Mouse (Mus musculus) cortical plate, adult 2 months (tissue): ENCODE results near the gene Ddc.

ENCODE experiments used
- CTCF ChIP-seq: fragments of 200-500 bp; IDR thresholded peaks from 2 replicates; pipeline ENCODE4 v1.5.1; 2011; ENCODE audit warnings: mild to moderate bottlenecking, control low read depth, low read length; ENCODE audit not compliant: insufficient read depth; ENCODE audit errors: extremely low read depth
- POLR2A ChIP-seq: fragments of 200-500 bp; IDR thresholded peaks from 2 replicates; pipeline ENCODE4 v1.6.1; 2011; ENCODE audit warnings: mild to moderate bottlenecking, low read length, control low read depth; ENCODE audit not compliant: insufficient read depth; ENCODE audit errors: extremely low read depth

GRCm38 (mm10) chr11:11856959-11857358, 41.0 kb downstream of the Ddc start:
- TF ChIP-seq CTCF (no peak), POLR2A (no peak)
